Mouse (Mus musculus) midbrain, embryonic 14.5 days (tissue): Measurements from ENCODE around the gene Qpct. TPM values are rescaled to one million over a fixed set of nuclear protein-coding genes. Genes with fewer than 3 reads are reported as not detected.

Source experiments
- ATAC-seq: fragments of 200-750 bp; cut with Nextera tagmentation; 2 replicates; pipeline ENCODE4 v1.8.0; 2017; ENCODE audit warnings: moderate number of reproducible peaks, moderate library complexity; ENCODE audit not compliant: low FRiP score, low TSS enrichment
- DNase-seq: peaks from one replicate; pipeline ENCODE4 v3.0.0-alpha.2; 2015
- H3K27ac ChIP-seq: fragments of 300-500 bp; sonication (generic); replicated peaks from 2 replicates; pipeline ENCODE4 v1.5.1; 2014; ENCODE audit warnings: mild to moderate bottlenecking, low read depth, low read length, moderate library complexity
- H3K27me3 ChIP-seq: fragments of 300-500 bp; sonication (generic); 2 replicates; pipeline ENCODE4 v1.6.1; 2014; ENCODE audit warnings: low read length, control low read depth, mixed read lengths; ENCODE audit not compliant: control insufficient read depth, insufficient read depth
- H3K36me3 ChIP-seq: fragments of 300-500 bp; sonication (generic); 2 replicates; pipeline ENCODE4 v1.6.1; 2014; ENCODE audit warnings: low read length, control low read depth; ENCODE audit not compliant: control insufficient read depth, insufficient read depth
- H3K4me1 ChIP-seq: fragments of 300-500 bp; sonication (generic); 2 replicates; pipeline ENCODE4 v1.6.1; 2014; ENCODE audit warnings: mild to moderate bottlenecking, antibody characterized with exemption, low read length, control low read depth; ENCODE audit not compliant: control insufficient read depth, insufficient read depth
- H3K4me2 ChIP-seq: fragments of 300-500 bp; sonication (generic); 2 replicates; pipeline ENCODE4 v1.6.1; 2014; ENCODE audit warnings: mild to moderate bottlenecking, low read length, moderate library complexity
- H3K4me3 ChIP-seq: fragments of 300-500 bp; sonication (generic); replicated peaks from 2 replicates; pipeline ENCODE4 v1.5.1; 2014; ENCODE audit warnings: low read depth, low read length
- H3K9ac ChIP-seq: fragments of 300-500 bp; sonication (generic); replicated peaks from 2 replicates; pipeline ENCODE4 v1.6.1; 2014; ENCODE audit warnings: mild to moderate bottlenecking, low read length, moderate library complexity
- H3K9me3 ChIP-seq: fragments of 300-500 bp; sonication (generic); 2 replicates; pipeline ENCODE4 v1.6.1; 2016; ENCODE audit warnings: low read length, control low read depth, mixed read lengths; ENCODE audit not compliant: control insufficient read depth
- WGBS: fragments of 180-500 bp; shearing (Covaris S2); extraction: QIAGEN DNeasy Blood & Tissue Kit; methylation state at CpG from one replicate; pipeline ENCODE4 v1.1.7; 2014; 5-methylcytosine and 5-hydroxymethylcytosine counted together
- polyA plus RNA-seq: library from polyadenylated mRNA; unstranded; fragments of >200 nt; fragmentation: Nextera tagmentation; extraction: Ambion mirVana; gene quantifications from 2 replicates; pipeline ENCODE4 v1.2.1, GENCODE M21; 2014

The Qpct gene
- polyA plus RNA-seq, 1 experiment from 2014 or later = 21.1 TPM

DNA sequence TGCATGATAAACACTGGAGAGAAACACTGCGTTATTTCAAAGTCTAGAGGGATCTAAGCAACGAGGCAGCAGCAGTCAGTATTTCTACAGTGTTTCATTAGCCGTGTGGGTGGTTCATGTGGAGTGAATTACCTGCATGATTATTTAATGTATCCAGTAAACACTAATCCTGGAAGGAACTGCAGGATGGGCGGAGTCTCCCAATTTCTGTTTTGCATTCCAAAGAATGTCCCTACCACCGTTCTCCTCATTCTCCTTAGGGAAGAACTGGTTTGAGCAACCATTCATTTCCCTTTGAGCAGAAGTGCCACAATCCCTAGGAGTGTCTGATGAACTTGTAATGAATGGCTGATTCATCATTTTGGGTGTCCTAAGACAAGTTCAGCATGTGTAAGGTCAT, 8.5 kb downstream of the Qpct start:
- no peak overlapping the region for H3K4me3 ChIP-seq
- no peak overlapping the region for H3K9ac ChIP-seq
- H3K4me2 ChIP-seq = no peak overlapping the region
- 85% methylated on average over 5 of the region's 5 CpGs for WGBS
- H3K36me3 ChIP-seq = no peaks in the 10 kb centered on the region
- no peaks in the 10 kb centered on the region for H3K27me3 ChIP-seq
- DNase-seq (no peak), ATAC-seq (no peak)
- H3K4me1 ChIP-seq = no peaks in the 10 kb centered on the region
- H3K27ac ChIP-seq = no peak overlapping the region
- no peaks in the 10 kb centered on the region for H3K9me3 ChIP-seq

DNA sequence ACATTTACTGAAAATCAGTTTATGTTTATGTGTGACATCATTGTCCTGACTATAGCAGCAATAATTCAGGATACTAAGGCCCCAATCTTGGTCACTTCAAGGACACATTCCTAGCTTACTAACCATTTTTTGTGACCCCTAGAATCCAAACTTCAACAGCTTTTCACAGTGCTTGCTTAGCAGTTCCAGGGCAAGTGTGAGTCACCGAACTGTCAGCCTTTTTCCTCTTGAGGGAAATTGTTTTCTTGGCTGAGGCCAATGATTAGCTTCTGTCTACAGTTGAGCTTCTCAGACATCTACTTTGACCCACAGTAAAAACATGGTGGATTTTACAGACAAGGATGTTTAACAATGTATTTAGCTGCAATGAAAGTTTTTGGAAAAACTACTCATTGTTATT, 12.5 kb downstream of the Qpct start:
- no peak for DNase-seq

GRCm38 (mm10) chr17:79068581-79068980, 16.9 kb downstream of the Qpct start:
- no peak for DNase-seq
- Histone ChIP-seq H3K4me2 (no peak overlapping the region), H3K4me3 (no peak overlapping the region), H3K4me1 (no peaks in the 10 kb centered on the region), H3K27me3 (no peaks in the 10 kb centered on the region), H3K27ac (no peak overlapping the region), H3K9ac (no peak overlapping the region), H3K9me3 (no peaks in the 10 kb centered on the region), H3K36me3 (no peaks in the 10 kb centered on the region)
- 73% methylated on average over 7 of the region's 7 CpGs for WGBS
- no peak for ATAC-seq

More for the DNA sequence above, 12.5 kb downstream of the Qpct start:
- Histone ChIP-seq H3K9ac (no peak overlapping the region), H3K4me1 (no peaks in the 10 kb centered on the region), H3K4me3 (no peak overlapping the region), H3K4me2 (no peak overlapping the region), H3K9me3 (no peaks in the 10 kb centered on the region), H3K27me3 (no peaks in the 10 kb centered on the region), H3K27ac (no peak overlapping the region), H3K36me3 (no peaks in the 10 kb centered on the region)
- WGBS = 85% methylated on average over 1 of the region's 1 CpGs
- ATAC-seq = no peak

DNA sequence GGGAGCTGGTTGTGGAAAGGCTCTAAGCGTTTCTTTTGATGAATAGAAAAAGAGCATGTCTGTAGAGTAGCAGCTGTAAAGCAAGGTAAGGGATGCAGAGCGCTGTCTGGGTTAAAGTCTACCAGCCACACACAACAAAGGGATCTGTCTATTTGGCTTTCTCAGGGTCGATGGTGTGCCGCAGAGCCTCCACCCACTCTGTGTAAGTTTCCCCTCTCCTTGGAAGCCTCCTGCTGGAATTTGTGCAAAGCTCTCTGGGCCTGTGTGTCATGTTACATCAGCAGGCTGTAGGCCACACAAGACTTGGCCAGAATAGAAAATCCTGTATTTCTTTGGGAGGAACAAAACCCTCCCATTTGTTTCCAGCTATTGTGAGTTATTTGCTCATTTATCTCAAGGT, 17.3 kb downstream of the Qpct start:
- no peak for ATAC-seq
- H3K4me3 ChIP-seq = no peak overlapping the region
- WGBS = 35% methylated on average over 4 of the region's 4 CpGs

GRCm38 (mm10) chr17:79069766-79070480, 18.2 kb downstream of the Qpct start:
- no peaks in the 10 kb centered on the region for H3K27me3 ChIP-seq
- H3K27ac ChIP-seq = no peak overlapping the region
- DNase-seq (no peak), ATAC-seq (no peak)
- no peak overlapping the region for H3K9ac ChIP-seq
- 89% methylated on average over 14 of the region's 14 CpGs for WGBS
- no peak overlapping the region for H3K4me2 ChIP-seq
- H3K36me3 ChIP-seq = no peaks in the 10 kb centered on the region
- H3K9me3 ChIP-seq = no peaks in the 10 kb centered on the region
- no peak overlapping the region for H3K4me3 ChIP-seq
- H3K4me1 ChIP-seq = no peaks in the 10 kb centered on the region

More for the DNA sequence above, 17.3 kb downstream of the Qpct start:
- Histone ChIP-seq H3K9me3 (no peaks in the 10 kb centered on the region), H3K4me2 (no peak overlapping the region), H3K27me3 (no peaks in the 10 kb centered on the region), H3K36me3 (no peaks in the 10 kb centered on the region), H3K27ac (no peak overlapping the region), H3K4me1 (no peaks in the 10 kb centered on the region), H3K9ac (no peak overlapping the region)
- DNase-seq = no peak

- Histone ChIP-seq H3K27me3 (no peaks in the 10 kb centered on the region), H3K36me3 (no peaks in the 10 kb centered on the region), H3K9me3 (no peaks in the 10 kb centered on the region), H3K4me2 (no peak overlapping the region), H3K27ac (no peak overlapping the region), H3K9ac (no peak overlapping the region), H3K4me1 (no peaks in the 10 kb centered on the region), H3K4me3 (no peak overlapping the region)
- whole genome bisulfite sequencing = 77% methylated on average over 11 of the region's 11 CpGs
- ATAC-seq (no peak), DNase-seq (no peak)
These were observed 20.2 kb downstream of the Qpct start for GRCm38 (mm10) chr17:79071951-79072350.

GRCm38 (mm10) chr17:79076974-79077847, 25.5 kb downstream of the Qpct start:
- H3K36me3 ChIP-seq = no peaks in the 10 kb centered on the region
- 93% methylated on average over 8 of the region's 8 CpGs for WGBS
- H3K27me3 ChIP-seq = no peaks in the 10 kb centered on the region
- no peak overlapping the region for H3K4me2 ChIP-seq
- ATAC-seq (no peak), DNase-seq (no peak)
- no peak overlapping the region for H3K9ac ChIP-seq
- H3K9me3 ChIP-seq = no peaks in the 10 kb centered on the region
- no peaks in the 10 kb centered on the region for H3K4me1 ChIP-seq
- no peak overlapping the region for H3K27ac ChIP-seq
- no peak overlapping the region for H3K4me3 ChIP-seq

- no peaks in the 10 kb centered on the region for H3K36me3 ChIP-seq
- no peak for DNase-seq
- H3K27ac ChIP-seq = no peak overlapping the region
- H3K4me1 ChIP-seq = no peaks in the 10 kb centered on the region
- no peak overlapping the region for H3K4me2 ChIP-seq
- no peaks in the 10 kb centered on the region for H3K27me3 ChIP-seq
- H3K4me3 ChIP-seq = no peak overlapping the region
- 82% methylated on average over 1 of the region's 1 CpGs for WGBS
- no peak for ATAC-seq
- H3K9ac ChIP-seq = no peak overlapping the region
- no peaks in the 10 kb centered on the region for H3K9me3 ChIP-seq
These were observed 26.1 kb downstream of the Qpct start for GRCm38 (mm10) chr17:79077848-79078146.

- no peak for ATAC-seq
- no peaks in the 10 kb centered on the region for H3K4me1 ChIP-seq
- DNase-seq = no peak
These were observed 26.5 kb downstream of the Qpct start for GRCm38 (mm10) chr17:79078248-79078647.

More at GRCm38 (mm10) chr17:79078248-79078647, 26.5 kb downstream of the Qpct start:
- no peak overlapping the region for H3K4me3 ChIP-seq
- 90% methylated on average over 8 of the region's 8 CpGs for WGBS
- H3K9ac ChIP-seq = no peak overlapping the region
- H3K4me2 ChIP-seq = no peak overlapping the region
- no peaks in the 10 kb centered on the region for H3K9me3 ChIP-seq
- H3K27me3 ChIP-seq = no peaks in the 10 kb centered on the region
- no peak overlapping the region for H3K27ac ChIP-seq
- H3K36me3 ChIP-seq = no peaks in the 10 kb centered on the region
